Mouse (Mus musculus) MEL (cell line): ENCODE measurements around the gene Mgat5. TPM values are rescaled to one million over a fixed set of nuclear protein-coding genes. Genes with fewer than 3 reads are reported as not detected.

Experiments used
- DNase-seq: peaks from one replicate; pipeline ENCODE4 v3.0.0; 2011; ENCODE audit warnings: low read depth, low spot score
- H3K27ac ChIP-seq: 2 replicates; pipeline ENCODE4 v1.5.1; 2012; ENCODE audit warnings: low read depth, mild to moderate bottlenecking, control low read depth, low read length, moderate library complexity; ENCODE audit not compliant: control insufficient read depth
- H3K27me3 ChIP-seq, 2 experiments: fragments of 150-350 bp in 1 of 2; sonication (generic) in 1 of 2; 2 replicates each; pipeline ENCODE4 v1.6.1; 2012; ENCODE audit warnings: low read length in 2 of 2, mild to moderate bottlenecking in 2 of 2, improper control_type of control experiment in 1 of 2, moderate library complexity in 1 of 2; ENCODE audit not compliant: insufficient read depth in 2 of 2, control insufficient read depth in 1 of 2
- H3K36me3 ChIP-seq, 2 experiments: 2 replicates each; pipeline ENCODE4 v1.6.1; 2012 to 2014; ENCODE audit warnings: low read length in 2 of 2, improper control_type of control experiment in 1 of 2, inconsistent platforms in 1 of 2, mild to moderate bottlenecking in 1 of 2; ENCODE audit not compliant: insufficient read depth in 2 of 2, control insufficient read depth in 1 of 2
- H3K4me1 ChIP-seq, 2 experiments: fragments of 150-350 bp in 1 of 2; sonication (generic) in 1 of 2; 2 replicates each; pipeline ENCODE4 v1.6.1; 2012; ENCODE audit warnings: low read length in 2 of 2, improper control_type of control experiment in 1 of 2, mild to moderate bottlenecking in 1 of 2; ENCODE audit not compliant: insufficient read depth in 2 of 2, control insufficient read depth in 1 of 2
- H3K4me3 ChIP-seq, 2 experiments: fragments of 150-350 bp in 1 of 2; sonication (generic) in 1 of 2; 2 replicates each; pipeline ENCODE4 v1.5.1; 2012; ENCODE audit warnings: low read depth in 2 of 2, low read length in 2 of 2, mild to moderate bottlenecking in 2 of 2, moderate library complexity in 2 of 2, control low read depth in 1 of 2, improper control_type of control experiment in 1 of 2; ENCODE audit not compliant: control insufficient read depth in 1 of 2, insufficient read depth in 1 of 2
- H3K79me2 ChIP-seq: 2 replicates; pipeline ENCODE4 v1.6.1; 2012; ENCODE audit warnings: mild to moderate bottlenecking, low read length, moderate library complexity; ENCODE audit not compliant: control insufficient read depth, poor library complexity, insufficient read depth
- H3K9ac ChIP-seq: 2 replicates; pipeline ENCODE4 v1.6.1; 2012; ENCODE audit warnings: low read depth, mild to moderate bottlenecking, control low read depth, low read length, moderate library complexity; ENCODE audit not compliant: control insufficient read depth, poor library complexity, severe bottlenecking
- H3K9me3 ChIP-seq: fragments of 150-350 bp; sonication (generic); replicated peaks from 2 replicates; pipeline ENCODE4 v1.6.1; 2012; ENCODE audit warnings: mild to moderate bottlenecking, low read length, improper control_type of control experiment, moderate library complexity; ENCODE audit not compliant: insufficient read depth
- BHLHE40 ChIP-seq: IDR thresholded peaks from 2 replicates; pipeline ENCODE4 v1.6.1; 2012; ENCODE audit warnings: low read depth, mild to moderate bottlenecking, inconsistent platforms, low read length, improper control_type of control experiment, borderline replicate concordance
- CHD1 ChIP-seq: IDR thresholded peaks from 2 replicates; pipeline ENCODE4 v1.6.1; 2012; ENCODE audit warnings: low read depth, mild to moderate bottlenecking, inconsistent platforms, low read length, improper control_type of control experiment
- CTCF ChIP-seq, 3 experiments: IDR thresholded peaks in 2 of 3; conservative IDR thresholded peaks in 1 of 3; 2 replicates each; pipeline ENCODE4 v1.5.1; 2011 to 2012; ENCODE audit warnings: low read length in 3 of 3, low read depth in 2 of 3, mild to moderate bottlenecking in 2 of 3, improper control_type of control experiment in 1 of 3, inconsistent platforms in 1 of 3, mixed read lengths in 1 of 3, moderate library complexity in 1 of 3; ENCODE audit not compliant: control insufficient read depth in 1 of 3, insufficient read depth in 1 of 3, poor library complexity in 1 of 3, severe bottlenecking in 1 of 3
- E2F4 ChIP-seq: IDR thresholded peaks from 2 replicates; pipeline ENCODE4 v1.6.1; 2011; ENCODE audit warnings: low read depth, low read length, improper control_type of control experiment, borderline replicate concordance
- ELF1 ChIP-seq: IDR thresholded peaks from 2 replicates; pipeline ENCODE4 v1.6.1; 2014; ENCODE audit warnings: low read depth, mild to moderate bottlenecking, inconsistent platforms, low read length, improper control_type of control experiment, moderate library complexity
- ETS1 ChIP-seq: IDR thresholded peaks from 2 replicates; pipeline ENCODE4 v1.6.1; 2012; ENCODE audit warnings: low read depth, mild to moderate bottlenecking, inconsistent platforms, low read length, improper control_type of control experiment, moderate library complexity
- JUND ChIP-seq: IDR thresholded peaks from 2 replicates; pipeline ENCODE4 v1.6.1; 2011; ENCODE audit warnings: low read depth, mild to moderate bottlenecking, improper control_type of control experiment, low read length
- MAFK ChIP-seq: IDR thresholded peaks from 2 replicates; pipeline ENCODE4 v1.6.1; 2011; ENCODE audit warnings: low read depth, mild to moderate bottlenecking, low read length, improper control_type of control experiment, borderline replicate concordance
- MAX ChIP-seq: IDR thresholded peaks from 2 replicates; pipeline ENCODE4 v1.6.1; 2011; ENCODE audit warnings: low read length, improper control_type of control experiment
- MAZ ChIP-seq: IDR thresholded peaks from 2 replicates; pipeline ENCODE4 v1.6.1; 2012; ENCODE audit warnings: low read depth, mild to moderate bottlenecking, inconsistent platforms, low read length, improper control_type of control experiment
- MEF2A ChIP-seq: IDR thresholded peaks from 2 replicates; pipeline ENCODE4 v1.6.1; 2014; ENCODE audit warnings: low read depth, mild to moderate bottlenecking, inconsistent platforms, low read length, improper control_type of control experiment; ENCODE audit not compliant: poor library complexity, insufficient replicate concordance, severe bottlenecking; ENCODE audit errors: extremely low read depth
- MXI1 ChIP-seq: IDR thresholded peaks from 2 replicates; pipeline ENCODE4 v1.6.1; 2011; ENCODE audit warnings: mild to moderate bottlenecking, low read depth, low read length, improper control_type of control experiment
- MYB ChIP-seq: IDR thresholded peaks from 2 replicates; pipeline ENCODE4 v1.6.1; 2011; ENCODE audit warnings: mild to moderate bottlenecking, low read depth, low read length, improper control_type of control experiment
- POLR2AphosphoS2 ChIP-seq: IDR thresholded peaks from 2 replicates; pipeline ENCODE4 v1.6.1; 2011; ENCODE audit warnings: low read length, improper control_type of control experiment
- RAD21 ChIP-seq: IDR thresholded peaks from 2 replicates; pipeline ENCODE4 v1.6.1; 2011; ENCODE audit warnings: mild to moderate bottlenecking, low read depth, low read length, improper control_type of control experiment
- SMC3 ChIP-seq: IDR thresholded peaks from 2 replicates; pipeline ENCODE4 v1.6.1; 2011; ENCODE audit warnings: low read depth, low read length, improper control_type of control experiment
- TAL1 ChIP-seq: IDR thresholded peaks from 2 replicates; pipeline ENCODE4 v1.6.1; 2012; ENCODE audit warnings: mild to moderate bottlenecking, inconsistent platforms, low read length, moderate library complexity, mixed read lengths
- TBP ChIP-seq: IDR thresholded peaks from 2 replicates; pipeline ENCODE4 v1.8.0; 2011; ENCODE audit warnings: low read depth, low read length, improper control_type of control experiment
- TCF12 ChIP-seq: IDR thresholded peaks from 2 replicates; pipeline ENCODE4 v1.6.1; 2014; ENCODE audit warnings: low read depth, mild to moderate bottlenecking, inconsistent platforms, low read length, improper control_type of control experiment, moderate library complexity
- USF2 ChIP-seq, 2 experiments: IDR thresholded peaks; 2 replicates each; pipeline ENCODE4 v1.6.1; 2011 to 2012; ENCODE audit warnings: improper control_type of control experiment in 2 of 2, low read length in 2 of 2, borderline replicate concordance in 1 of 2, inconsistent platforms in 1 of 2, low read depth in 1 of 2, mild to moderate bottlenecking in 1 of 2; ENCODE audit not compliant: insufficient read depth in 1 of 2
- ZC3H11A ChIP-seq: IDR thresholded peaks from 2 replicates; pipeline ENCODE4 v1.6.1; 2012; ENCODE audit warnings: low read depth, mild to moderate bottlenecking, inconsistent platforms, low read length, improper control_type of control experiment
- ZMIZ1 ChIP-seq: IDR thresholded peaks from 2 replicates; pipeline ENCODE4 v1.6.1; 2012; ENCODE audit warnings: low read depth, mild to moderate bottlenecking, inconsistent platforms, low read length, improper control_type of control experiment, moderate library complexity
- ZNF384 ChIP-seq: IDR thresholded peaks from 2 replicates; pipeline ENCODE4 v1.6.1; 2012; ENCODE audit warnings: low read depth, mild to moderate bottlenecking, inconsistent platforms, low read length, improper control_type of control experiment
- polyA plus RNA-seq, 2 experiments: library from polyadenylated mRNA; stranded (reverse) in 1 of 2; unstranded in 1 of 2; fragments of >175 nt in 1 of 2; fragments of >200 nt in 1 of 2; gene quantifications; 2 replicates each; pipeline versions ENCODE4 v1.2.1 to v1.2.4; 2012; ENCODE audit warnings: low replicate concordance in 2 of 2, low read depth in 1 of 2; ENCODE audit not compliant: insufficient read length in 2 of 2, insufficient read depth in 1 of 2, missing spikeins in 1 of 2
- total RNA-seq: library from RNA; depleted of rRNA; stranded (reverse); fragments of 300-350 nt; gene quantifications from 2 replicates; pipeline ENCODE4 v1.2.3, GENCODE M21; 2012

The Mgat5 gene
- total and polyA plus RNA-seq, 3 experiments = 6.9 to 9.5 TPM; not detected in 1

DNA sequence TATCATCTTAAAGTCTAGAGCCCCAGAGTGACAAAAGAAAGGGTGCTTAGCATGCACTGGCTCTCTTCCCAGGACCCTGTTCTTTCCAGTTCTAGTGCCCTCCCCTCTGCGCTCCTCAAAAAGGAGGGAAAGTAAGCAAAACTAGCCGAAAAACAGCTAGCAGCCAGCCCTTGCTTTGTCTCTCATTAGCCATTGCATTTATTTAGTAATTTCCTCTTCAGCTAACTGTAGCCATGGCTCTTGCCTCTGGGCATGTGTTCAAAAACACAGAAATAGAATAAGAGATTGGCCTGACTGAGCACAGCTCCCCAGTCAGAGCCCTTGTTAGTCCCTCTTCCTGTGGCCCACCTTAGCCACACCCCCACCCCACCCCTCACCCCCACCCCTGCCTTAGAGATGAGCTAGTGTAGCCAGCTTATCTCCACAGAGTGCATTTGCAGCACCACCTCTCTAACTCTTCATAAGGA, 204.2 kb downstream of the Mgat5 start:
- Histone ChIP-seq H3K4me3 (no peak overlapping the region), H3K9me3 (no peaks in the 10 kb centered on the region), H3K36me3 (peaks cover 0 to 2% of the 10 kb centered on the region in 2 experiments; a peak in 1 of 4 replicates), H3K79me2 (no peaks in the 10 kb centered on the region), H3K9ac (no peak overlapping the region), H3K4me1 (no peaks in the 10 kb centered on the region)
- DNase-seq = peak; percentile 6
- TF ChIP-seq SMC3 (no peak), MEF2A (no peak), POLR2AphosphoS2 (no peak), ETS1 (no peak), ZC3H11A (no peak), JUND (no peak), TCF12 (no peak), ELF1 (no peak), BHLHE40 (no peak), USF2 (IDR thresholded peaks at IDR 0.05; ENCODE audit: borderline replicate concordance in 1 of 2, insufficient read depth in 1 of 2, low read depth in 1 of 2, low read length in 2 of 2) (no peak), RAD21 (no peak), CTCF (IDR thresholded peaks at IDR 0.05 in 2 of 3, conservative IDR thresholded peaks at IDR 0.05 in 1 of 3; ENCODE audit: control insufficient read depth in 1 of 3, insufficient read depth in 1 of 3, low read depth in 2 of 3, low read length in 3 of 3, poor library complexity in 1 of 3, severe bottlenecking in 1 of 3) (no peak)
- TF ChIP-seq, all 39 proteins: peak for 0
- no peaks in the 10 kb centered on the region for H3K27me3 ChIP-seq
- H3K27ac ChIP-seq = no peak overlapping the region

DNA sequence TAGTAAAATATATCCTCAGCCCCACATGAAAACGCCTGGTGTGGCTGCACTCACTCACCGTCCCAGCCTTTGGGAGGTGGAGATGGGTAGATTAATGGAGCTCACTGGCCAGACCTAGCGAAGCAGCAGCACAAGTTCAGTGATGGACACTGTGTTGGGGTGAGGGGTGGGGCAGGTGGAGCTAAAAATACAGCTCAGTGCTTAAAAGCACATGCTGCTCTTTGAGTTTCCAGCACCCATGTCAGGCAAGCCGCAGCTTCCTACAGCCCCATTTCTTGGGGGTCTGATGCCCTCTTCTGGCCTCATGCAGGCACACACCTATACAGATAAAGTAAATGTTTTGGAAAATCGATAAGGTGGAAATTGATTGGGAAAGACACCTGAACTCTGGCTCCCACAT, 204.7 kb downstream of the Mgat5 start:
- H3K9ac ChIP-seq = no peak overlapping the region
- H3K79me2 ChIP-seq = no peaks in the 10 kb centered on the region
- no peaks in the 10 kb centered on the region for H3K4me1 ChIP-seq
- no peaks in the 10 kb centered on the region for H3K27me3 ChIP-seq
- peak; percentile 57 for DNase-seq
- H3K27ac ChIP-seq = no peak overlapping the region
- H3K4me3 ChIP-seq = no peak overlapping the region
- TF ChIP-seq E2F4 = no peak
- TF ChIP-seq JUND = no peak
- no peak for TF ChIP-seq ZNF384
- peak; percentile 74 for TF ChIP-seq RAD21
- peak; percentile 76 for TF ChIP-seq ZC3H11A
- TF ChIP-seq MYB = no peak
- TF ChIP-seq USF2 (IDR thresholded peaks at IDR 0.05; ENCODE audit: borderline replicate concordance in 1 of 2, insufficient read depth in 1 of 2, low read depth in 1 of 2, low read length in 2 of 2) = no peak
- TF ChIP-seq MAFK = no peak
- no peak for TF ChIP-seq ZMIZ1
- peak; percentile 28 to 64 (median 60); a peak in 4 of 6 replicates for TF ChIP-seq CTCF (IDR thresholded peaks at IDR 0.05 in 2 of 3, conservative IDR thresholded peaks at IDR 0.05 in 1 of 3; ENCODE audit: control insufficient read depth in 1 of 3, insufficient read depth in 1 of 3, low read depth in 2 of 3, low read length in 3 of 3, poor library complexity in 1 of 3, severe bottlenecking in 1 of 3)
- no peak for TF ChIP-seq MAX
- TF ChIP-seq MXI1 = no peak
- peak; percentile 67 for TF ChIP-seq SMC3
- TF ChIP-seq ETS1 = no peak
- TF ChIP-seq CHD1 = no peak
- TF ChIP-seq TBP = no peak
- TF ChIP-seq MAZ = no peak
- no peak for TF ChIP-seq TAL1
- peaks cover 0 to 2% of the 10 kb centered on the region in 2 experiments; a peak in 1 of 4 replicates for H3K36me3 ChIP-seq
- no peaks in the 10 kb centered on the region for H3K9me3 ChIP-seq
